Mouse (Mus musculus) kidney, postnatal 10 days (tissue): ENCODE data around the gene Gm13941.

Source experiments
- DNase-seq: peaks from one replicate; pipeline ENCODE4 v3.0.0; 2021; ENCODE audit warnings: mixed read lengths

Gm13941 gene

GRCm38 (mm10) chr2:111105882-111106281 lies at the start of gene Gm13941:
Gene Gm13941 (minus strand): TSS chr2:111105982.
- no peak for DNase-seq

DNA sequence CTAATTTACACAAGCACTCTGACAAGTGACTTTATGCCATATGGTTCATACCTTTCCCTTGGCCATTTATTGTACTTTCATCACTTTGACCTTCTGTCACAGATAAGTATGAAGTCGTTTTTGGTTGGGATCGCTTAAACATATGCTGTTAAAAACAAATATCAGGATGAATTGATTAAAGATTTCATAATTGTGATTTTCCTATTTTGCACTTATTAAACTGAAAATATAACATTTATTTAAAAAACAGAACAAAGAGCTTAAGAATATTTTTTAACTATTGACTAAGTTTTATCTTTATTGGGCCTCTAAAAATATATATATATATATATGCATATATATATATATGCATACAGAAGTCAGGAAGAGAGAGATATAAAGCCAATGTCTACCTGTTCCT lies 47.1 kb upstream of the Gm13941 start, which contains the start of gene Gm15130:
Gene Gm15130 (minus strand): TSS at position 101 of the 400 bp plus-strand sequence.
- no peak for DNase-seq

- no peak for DNase-seq
These were observed 30.0 kb upstream of the Gm13941 start for GRCm38 (mm10) chr2:111135739-111136138.

DNA sequence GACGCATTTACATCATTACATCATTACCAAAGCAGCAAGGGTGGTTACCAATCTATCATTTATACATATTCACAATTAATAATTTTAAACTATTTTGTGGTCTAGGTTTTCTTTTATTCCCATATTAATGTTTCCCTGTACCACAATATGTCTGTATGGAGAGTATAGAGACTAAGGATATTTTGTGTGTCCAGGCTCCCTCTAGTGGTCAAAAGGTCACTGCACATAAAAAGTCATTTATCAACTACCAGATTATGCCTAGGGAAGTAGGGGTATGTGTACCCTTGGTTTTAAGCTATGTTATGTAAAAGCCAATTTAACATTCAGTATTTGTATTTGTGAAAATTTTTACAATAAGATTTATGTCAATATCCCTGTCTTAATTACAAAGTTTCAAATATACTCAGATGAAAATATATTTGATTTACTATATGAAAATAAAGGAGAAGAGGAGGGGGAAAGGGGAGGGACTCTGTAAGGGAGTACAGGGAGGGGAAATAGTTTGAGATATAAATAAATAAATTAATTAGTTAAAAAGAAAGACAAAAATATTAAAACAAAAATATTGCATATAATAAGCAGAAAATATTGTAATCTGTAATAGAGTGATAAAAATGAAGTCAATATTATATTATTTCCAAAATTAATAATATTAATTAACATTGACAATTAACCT lies 47.1 kb downstream of the Gm13941 start:
- DNase-seq, result peak; percentile 24
